In genomic region chrX:7776329-7777082, GRCm38 (mm10) we compare ENCODE assay signal across 8 mouse cellular contexts. TPM values are rescaled to one million over a fixed set of nuclear protein-coding genes. Genes with fewer than 3 reads are reported as not detected.
DNase-seq lines count a peak whose midpoint lies in the region; ATAC-seq and TF ChIP-seq lines count a peak whose summit lies in the region.

No protein-coding gene starts in this region.

- WGBS in hindbrain, embryonic 11.5 days: 55% methylated on average over 8 of the region's 8 CpGs
- WGBS in limb, embryonic 10.5 days: 54% methylated on average over 8 of the region's 8 CpGs
- 47% methylated on average over 8 of the region's 8 CpGs for WGBS in midbrain, embryonic 10.5 days
- 46% methylated on average over 8 of the region's 8 CpGs for WGBS in stomach, embryonic 15.5 days

- no peak for TF ChIP-seq POLR2A in embryonic fibroblast, embryonic 13.5 days (IDR thresholded peaks at IDR 0.05; ENCODE audit: low read depth, low read length)

- H3K27me3 ChIP-seq in hindbrain, embryonic 11.5 days (ENCODE audit: control insufficient read depth, insufficient read depth, low read length): no peaks in the 10 kb centered on the region
- H3K27me3 ChIP-seq in limb, embryonic 10.5 days (ENCODE audit: low read depth, poor library complexity, severe bottlenecking): no peaks in the 10 kb centered on the region
- no peaks in the 10 kb centered on the region for H3K27me3 ChIP-seq in midbrain, embryonic 10.5 days (ENCODE audit: low read depth, poor library complexity, severe bottlenecking)
- no peaks in the 10 kb centered on the region for H3K27me3 ChIP-seq in stomach, embryonic 15.5 days (replicated peaks)

- TF ChIP-seq CTCF in embryonic fibroblast, embryonic 13.5 days (IDR thresholded peaks at IDR 0.05; ENCODE audit: borderline replicate concordance, insufficient read depth, low read length): peak; percentile 34; the same call in 1 of the 2 replicates

- no peak overlapping the region for H3K9ac ChIP-seq in hindbrain, embryonic 11.5 days (ENCODE audit: low read depth, low read length)
- no peak overlapping the region for H3K9ac ChIP-seq in stomach, embryonic 15.5 days

- no peak overlapping the region for H3K27ac ChIP-seq in embryonic fibroblast, embryonic 13.5 days (ENCODE audit: insufficient read depth, low read length)
- H3K27ac ChIP-seq in hindbrain, embryonic 11.5 days (ENCODE audit: low read depth, low read length): no peak overlapping the region
- no peak overlapping the region for H3K27ac ChIP-seq in limb, embryonic 10.5 days
- no peak overlapping the region for H3K27ac ChIP-seq in midbrain, embryonic 10.5 days (replicated peaks)
- H3K27ac ChIP-seq in stomach, embryonic 15.5 days: no peak overlapping the region

- no peaks in the 10 kb centered on the region for H3K9me3 ChIP-seq in hindbrain, embryonic 11.5 days (ENCODE audit: control insufficient read depth, low read length)
- H3K9me3 ChIP-seq in limb, embryonic 10.5 days (replicated peaks): no peaks in the 10 kb centered on the region
- peaks cover 6% of the 10 kb centered on the region; the same call in 1 of the 2 replicates for H3K9me3 ChIP-seq in midbrain, embryonic 10.5 days (replicated peaks)
- no peaks in the 10 kb centered on the region for H3K9me3 ChIP-seq in stomach, embryonic 15.5 days

- no peaks in the 10 kb centered on the region for H3K4me1 ChIP-seq in embryonic fibroblast, embryonic 13.5 days (ENCODE audit: control insufficient read depth, insufficient read depth, low read length)
- H3K4me1 ChIP-seq in hindbrain, embryonic 11.5 days (replicated peaks; ENCODE audit: control insufficient read depth, insufficient read depth, low read length): no peaks in the 10 kb centered on the region
- no peaks in the 10 kb centered on the region for H3K4me1 ChIP-seq in limb, embryonic 10.5 days
- no peaks in the 10 kb centered on the region for H3K4me1 ChIP-seq in midbrain, embryonic 10.5 days
- H3K4me1 ChIP-seq in stomach, embryonic 15.5 days: no peaks in the 10 kb centered on the region

- H3K36me3 ChIP-seq in hindbrain, embryonic 11.5 days (ENCODE audit: control insufficient read depth, insufficient read depth, low read length): no peaks in the 10 kb centered on the region
- H3K36me3 ChIP-seq in limb, embryonic 10.5 days: peaks cover 28% of the 10 kb centered on the region
- peaks cover 25% of the 10 kb centered on the region for H3K36me3 ChIP-seq in midbrain, embryonic 10.5 days
- H3K36me3 ChIP-seq in stomach, embryonic 15.5 days: no peaks in the 10 kb centered on the region; the same call in 1 of the 2 replicates

- peak; percentile 61; the same call in 1 of the 2 replicates for ATAC-seq in hindbrain, embryonic 11.5 days (ENCODE audit: low FRiP score)
- peak; percentile 77 for ATAC-seq in stomach, embryonic 15.5 days (ENCODE audit: insufficient read depth, low FRiP score, low read depth)

- DNase-seq in right cerebral cortex, adult 2 months (ENCODE audit: low spot score in 2 of 2): peak; percentile 55 to 63
- no peak for DNase-seq in right cerebral cortex, adult 18-20 months
- peak; percentile 63 for DNase-seq in adrenal gland, postnatal 14 days
- DNase-seq in hindbrain, embryonic 11.5 days (ENCODE audit: low spot score): peak; percentile 68
- DNase-seq in limb, embryonic 10.5 days (ENCODE audit: low spot score): peak; percentile 62
- DNase-seq in midbrain, embryonic 10.5 days (ENCODE audit: low spot score): peak; percentile 51

- H3K4me3 ChIP-seq in embryonic fibroblast, embryonic 13.5 days (ENCODE audit: insufficient read depth, low read length): no peak overlapping the region
- H3K4me3 ChIP-seq in hindbrain, embryonic 11.5 days (ENCODE audit: low read depth, low read length): no peak overlapping the region
- H3K4me3 ChIP-seq in limb, embryonic 10.5 days: no peak overlapping the region
- no peak overlapping the region for H3K4me3 ChIP-seq in midbrain, embryonic 10.5 days
- no peak overlapping the region for H3K4me3 ChIP-seq in stomach, embryonic 15.5 days (replicated peaks)

- no peak overlapping the region for H3K4me2 ChIP-seq in hindbrain, embryonic 11.5 days (replicated peaks; ENCODE audit: low read depth, low read length)
- H3K4me2 ChIP-seq in stomach, embryonic 15.5 days: no peak overlapping the region

RNA-seq across cellular contexts. Expression of gene Gripap1, which starts 13.1 kb away (rescaled TPM):
- 49.0 and 56.4 TPM in 2 replicates for total RNA-seq in adrenal gland, postnatal 14 days (2021)
- polyA plus RNA-seq in embryonic fibroblast, embryonic 13.5 days (2011; ENCODE audit: insufficient read length, low read depth, missing spikeins): 37.7 and 42.1 TPM in 2 replicates
- 46.1 and 53.6 TPM in 2 replicates for polyA plus RNA-seq in hindbrain, embryonic 11.5 days (2014; fragmentation: Nextera tagmentation; extraction: Ambion mirVana)
- polyA plus RNA-seq in limb, embryonic 10.5 days (2016; fragmentation: Nextera tagmentation; extraction: Ambion mirVana): 29.5 and 36.3 TPM in 2 replicates
- 47.3 and 58.8 TPM in 2 replicates for polyA plus RNA-seq in midbrain, embryonic 10.5 days (2016; fragmentation: Nextera tagmentation; extraction: Ambion mirVana)
- 38.9 and 42.4 TPM in 2 replicates for polyA plus RNA-seq in stomach, embryonic 15.5 days (2015; fragmentation: Nextera tagmentation; extraction: Ambion mirVana)

RNA-seq across cellular contexts. Expression of gene Tfe3, which starts 14.1 kb away (rescaled TPM):
- 41.0 and 45.4 TPM in 2 replicates for total RNA-seq in adrenal gland, postnatal 14 days (2021)
- 49.1 and 53.4 TPM in 2 replicates for polyA plus RNA-seq in embryonic fibroblast, embryonic 13.5 days (2011; ENCODE audit: insufficient read length, low read depth, missing spikeins)
- 18.5 and 21.7 TPM in 2 replicates for polyA plus RNA-seq in hindbrain, embryonic 11.5 days (2014; fragmentation: Nextera tagmentation; extraction: Ambion mirVana)
- polyA plus RNA-seq in limb, embryonic 10.5 days (2016; fragmentation: Nextera tagmentation; extraction: Ambion mirVana): 26.0 and 26.8 TPM in 2 replicates
- polyA plus RNA-seq in midbrain, embryonic 10.5 days (2016; fragmentation: Nextera tagmentation; extraction: Ambion mirVana): 27.9 and 35.8 TPM in 2 replicates
- polyA plus RNA-seq in stomach, embryonic 15.5 days (2015; fragmentation: Nextera tagmentation; extraction: Ambion mirVana): 26.2 and 29.9 TPM in 2 replicates

RNA-seq across cellular contexts. Expression of gene Ccdc120, which starts 25.8 kb away (rescaled TPM):
- total RNA-seq in adrenal gland, postnatal 14 days (2021): 4.2 TPM in 2 replicates
- 2.5 and 3.5 TPM in 2 replicates for polyA plus RNA-seq in embryonic fibroblast, embryonic 13.5 days (2011; ENCODE audit: insufficient read length, low read depth, missing spikeins)
- polyA plus RNA-seq in hindbrain, embryonic 11.5 days (2014; fragmentation: Nextera tagmentation; extraction: Ambion mirVana): 19.9 and 21.5 TPM in 2 replicates
- polyA plus RNA-seq in limb, embryonic 10.5 days (2016; fragmentation: Nextera tagmentation; extraction: Ambion mirVana): 21.8 and 21.9 TPM in 2 replicates
- polyA plus RNA-seq in midbrain, embryonic 10.5 days (2016; fragmentation: Nextera tagmentation; extraction: Ambion mirVana): 17.0 and 17.6 TPM in 2 replicates
- polyA plus RNA-seq in stomach, embryonic 15.5 days (2015; fragmentation: Nextera tagmentation; extraction: Ambion mirVana): 16.0 and 22.2 TPM in 2 replicates

RNA-seq across cellular contexts. Expression of gene Kcnd1, which starts 45.6 kb away (rescaled TPM):
- 0.93 and 1.3 TPM in 2 replicates for total RNA-seq in adrenal gland, postnatal 14 days (2021)
- 5.7 and 7.5 TPM in 2 replicates for polyA plus RNA-seq in embryonic fibroblast, embryonic 13.5 days (2011; ENCODE audit: insufficient read length, low read depth, missing spikeins)
- polyA plus RNA-seq in hindbrain, embryonic 11.5 days (2014; fragmentation: Nextera tagmentation; extraction: Ambion mirVana): 1.6 and 2.2 TPM in 2 replicates
- 0.85 and 1.2 TPM in 2 replicates for polyA plus RNA-seq in limb, embryonic 10.5 days (2016; fragmentation: Nextera tagmentation; extraction: Ambion mirVana)
- polyA plus RNA-seq in midbrain, embryonic 10.5 days (2016; fragmentation: Nextera tagmentation; extraction: Ambion mirVana): 0.59 and 1.1 TPM in 2 replicates
- polyA plus RNA-seq in stomach, embryonic 15.5 days (2015; fragmentation: Nextera tagmentation; extraction: Ambion mirVana): 1.4 and 1.5 TPM in 2 replicates

RNA-seq across cellular contexts. Expression of gene Praf2, which starts 48.3 kb away (rescaled TPM):
- total RNA-seq in adrenal gland, postnatal 14 days (2021): 11.1 and 11.8 TPM in 2 replicates
- polyA plus RNA-seq in embryonic fibroblast, embryonic 13.5 days (2011; ENCODE audit: insufficient read length, low read depth, missing spikeins): 112 and 126 TPM in 2 replicates
- polyA plus RNA-seq in hindbrain, embryonic 11.5 days (2014; fragmentation: Nextera tagmentation; extraction: Ambion mirVana): 98.3 and 108 TPM in 2 replicates
- polyA plus RNA-seq in limb, embryonic 10.5 days (2016; fragmentation: Nextera tagmentation; extraction: Ambion mirVana): 74.0 and 79.0 TPM in 2 replicates
- 85.9 and 90.5 TPM in 2 replicates for polyA plus RNA-seq in midbrain, embryonic 10.5 days (2016; fragmentation: Nextera tagmentation; extraction: Ambion mirVana)
- polyA plus RNA-seq in stomach, embryonic 15.5 days (2015; fragmentation: Nextera tagmentation; extraction: Ambion mirVana): 58.3 and 60.9 TPM in 2 replicates
